Mouse (Mus musculus): ENCODE results near the gene Gcnt2.

DNA sequence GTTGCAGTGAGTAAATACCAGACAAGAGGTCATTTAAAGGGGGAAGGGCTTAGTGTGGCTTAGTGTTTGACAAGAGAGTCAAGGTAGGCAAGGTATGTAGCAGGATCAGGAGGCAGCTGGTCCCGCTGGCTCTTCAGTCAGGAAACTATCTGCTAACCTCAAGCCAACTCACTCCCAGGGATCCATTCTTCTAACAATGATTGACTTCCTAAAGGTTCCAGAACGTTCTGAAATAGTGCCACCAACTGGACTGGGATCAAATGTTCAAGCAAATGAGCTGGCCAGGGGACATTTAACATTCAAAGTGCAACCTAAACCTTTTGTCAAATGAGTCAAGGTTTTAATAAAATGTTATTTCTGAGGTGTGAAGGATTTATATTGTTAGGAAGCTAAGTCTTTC, 119.8 kb downstream of the Gcnt2 start:
- TF ChIP-seq CTCF (IDR thresholded peaks at IDR 0.05; ENCODE audit: borderline replicate concordance, control insufficient read depth, extremely low read depth, insufficient read depth, low read length, poor library complexity) (no peak), POLR2A (IDR thresholded peaks at IDR 0.05; ENCODE audit: control insufficient read depth, extremely low read depth, insufficient read depth, low read length, poor library complexity) (no peak)

Data from thymus, adult 2 months (tissue).